In genomic region chr7:117686997-117687302, GRCm38 (mm10) we compare ENCODE assay signal across 27 mouse cellular contexts.
DNase-seq lines count a peak whose midpoint lies in the region; ATAC-seq and TF ChIP-seq lines count a peak whose summit lies in the region.
"Had no signal": no experiment of that assay in that cellular context is flagged by ENCODE, and none has a peak within 500 bp of the region (broad histone marks: within the 10 kb centered on the region; RNA-seq: fewer than 3 reads in every experiment).

No protein-coding gene starts in this region.

- H3K27ac ChIP-seq in forebrain, embryonic 11.5 days (ENCODE audit: low read depth, low read length) = peak overlapping the region; percentile 90
- no peak overlapping the region for H3K27ac ChIP-seq in forebrain, embryonic 16.5 days (ENCODE audit: low read length)
- H3K27ac ChIP-seq in hindbrain, embryonic 14.5 days = no peak overlapping the region
- no peak overlapping the region for H3K27ac ChIP-seq in hindbrain, postnatal 0 days
- H3K27ac ChIP-seq in embryonic facial prominence, embryonic 10.5 days (replicated peaks) = peak overlapping the region; percentile 37; the same call in 1 of the 2 replicates
- peak overlapping the region; percentile 71 for H3K27ac ChIP-seq in midbrain, embryonic 13.5 days
- H3K27ac ChIP-seq: embryonic facial prominence, embryonic 12.5 days; heart, adult 2 months; heart, embryonic 13.5 days; intestine, embryonic 15.5 days; layer of hippocampus, adult 2 months; left cerebral cortex, adult 2 months; limb, embryonic 12.5 days; liver, embryonic 15.5 days had no signal

- no peaks in the 10 kb centered on the region for H3K9me3 ChIP-seq in forebrain, embryonic 11.5 days (ENCODE audit: control insufficient read depth, low read length)
- H3K9me3 ChIP-seq in forebrain, embryonic 16.5 days (ENCODE audit: control insufficient read depth, low read length) = no peaks in the 10 kb centered on the region
- H3K9me3 ChIP-seq in hindbrain, embryonic 14.5 days (ENCODE audit: control insufficient read depth, low read length) = no peaks in the 10 kb centered on the region
- no peaks in the 10 kb centered on the region for H3K9me3 ChIP-seq in hindbrain, postnatal 0 days (ENCODE audit: low read length)
- H3K9me3 ChIP-seq in embryonic facial prominence, embryonic 10.5 days = no peaks in the 10 kb centered on the region
- no peaks in the 10 kb centered on the region for H3K9me3 ChIP-seq in midbrain, embryonic 13.5 days
- H3K9me3 ChIP-seq: embryonic facial prominence, embryonic 12.5 days; heart, embryonic 13.5 days; hindbrain, embryonic 15.5 days; intestine, embryonic 15.5 days; limb, embryonic 12.5 days; liver, embryonic 15.5 days had no signal

- H3K36me3 ChIP-seq in forebrain, embryonic 11.5 days (ENCODE audit: control insufficient read depth, insufficient read depth, low read length) = no peaks in the 10 kb centered on the region
- no peaks in the 10 kb centered on the region for H3K36me3 ChIP-seq in forebrain, embryonic 16.5 days (ENCODE audit: control insufficient read depth, insufficient read depth)
- H3K36me3 ChIP-seq in hindbrain, embryonic 14.5 days (replicated peaks; ENCODE audit: control insufficient read depth, insufficient read depth) = no peaks in the 10 kb centered on the region
- H3K36me3 ChIP-seq in hindbrain, postnatal 0 days (ENCODE audit: insufficient read depth, low read length) = no peaks in the 10 kb centered on the region
- no peaks in the 10 kb centered on the region for H3K36me3 ChIP-seq in embryonic facial prominence, embryonic 10.5 days (replicated peaks)
- no peaks in the 10 kb centered on the region for H3K36me3 ChIP-seq in midbrain, embryonic 13.5 days
- H3K36me3 ChIP-seq: embryonic facial prominence, embryonic 12.5 days; heart, embryonic 13.5 days; hindbrain, embryonic 15.5 days; intestine, embryonic 15.5 days; limb, embryonic 12.5 days; liver, embryonic 15.5 days had no signal

- H3K9ac ChIP-seq in forebrain, embryonic 11.5 days (ENCODE audit: low read length) = no peak overlapping the region
- no peak overlapping the region for H3K9ac ChIP-seq in forebrain, embryonic 16.5 days (replicated peaks; ENCODE audit: low read depth, low read length)
- no peak overlapping the region for H3K9ac ChIP-seq in hindbrain, embryonic 14.5 days
- H3K9ac ChIP-seq in hindbrain, postnatal 0 days (replicated peaks; ENCODE audit: low read length) = no peak overlapping the region
- H3K9ac ChIP-seq in midbrain, embryonic 13.5 days (replicated peaks) = no peak overlapping the region
- H3K9ac ChIP-seq: embryonic facial prominence, embryonic 12.5 days; heart, embryonic 13.5 days; hindbrain, embryonic 15.5 days; intestine, embryonic 15.5 days; limb, embryonic 12.5 days; liver, embryonic 15.5 days; lung, embryonic 14.5 days had no signal

- no peaks in the 10 kb centered on the region for H3K27me3 ChIP-seq in forebrain, embryonic 11.5 days (ENCODE audit: control insufficient read depth, insufficient read depth, low read length)
- H3K27me3 ChIP-seq in forebrain, embryonic 16.5 days (replicated peaks; ENCODE audit: control insufficient read depth, insufficient read depth, low read length) = no peaks in the 10 kb centered on the region
- H3K27me3 ChIP-seq in hindbrain, embryonic 14.5 days (ENCODE audit: control insufficient read depth, insufficient read depth, low read length) = no peaks in the 10 kb centered on the region
- H3K27me3 ChIP-seq in hindbrain, postnatal 0 days (ENCODE audit: insufficient read depth, low read length) = no peaks in the 10 kb centered on the region
- no peaks in the 10 kb centered on the region; the same call in 1 of the 2 replicates for H3K27me3 ChIP-seq in embryonic facial prominence, embryonic 10.5 days (replicated peaks; ENCODE audit: low read depth, poor library complexity, severe bottlenecking)
- H3K27me3 ChIP-seq in midbrain, embryonic 13.5 days = 0 out of 2 replicates have a peak, but pooled peaks cover 2% of the 10 kb centered on the region
- H3K27me3 ChIP-seq: embryonic facial prominence, embryonic 12.5 days; hindbrain, embryonic 15.5 days; intestine, embryonic 15.5 days; limb, embryonic 12.5 days; liver, embryonic 15.5 days had no signal

- H3K4me3 ChIP-seq in forebrain, embryonic 11.5 days (ENCODE audit: low read depth, low read length) = no peak overlapping the region
- no peak overlapping the region for H3K4me3 ChIP-seq in forebrain, embryonic 16.5 days (replicated peaks; ENCODE audit: low read length)
- no peak overlapping the region for H3K4me3 ChIP-seq in hindbrain, embryonic 14.5 days (replicated peaks; ENCODE audit: low read length)
- H3K4me3 ChIP-seq in hindbrain, postnatal 0 days (ENCODE audit: low read length) = no peak overlapping the region
- no peak overlapping the region for H3K4me3 ChIP-seq in embryonic facial prominence, embryonic 10.5 days
- no peak overlapping the region for H3K4me3 ChIP-seq in midbrain, embryonic 13.5 days (replicated peaks)
- H3K4me3 ChIP-seq: embryonic facial prominence, embryonic 12.5 days; heart, adult 2 months; heart, embryonic 13.5 days; hindbrain, embryonic 15.5 days; intestine, embryonic 15.5 days; layer of hippocampus, adult 2 months; left cerebral cortex, adult 2 months; limb, embryonic 12.5 days; liver, embryonic 15.5 days; myocyte had no signal

- 32% methylated on average over 3 of the region's 3 CpGs for WGBS in forebrain, embryonic 11.5 days
- 15% methylated on average over 3 of the region's 3 CpGs for WGBS in forebrain, embryonic 16.5 days
- WGBS in hindbrain, embryonic 14.5 days = 32% methylated on average over 3 of the region's 3 CpGs
- 32% methylated on average over 3 of the region's 3 CpGs for WGBS in hindbrain, postnatal 0 days
- WGBS in embryonic facial prominence, embryonic 10.5 days = 84% methylated on average over 3 of the region's 3 CpGs
- 30% methylated on average over 3 of the region's 3 CpGs for WGBS in midbrain, embryonic 13.5 days

- no peak overlapping the region for H3K4me2 ChIP-seq in forebrain, embryonic 11.5 days (ENCODE audit: low read depth, low read length, severe bottlenecking)
- H3K4me2 ChIP-seq in forebrain, embryonic 16.5 days (ENCODE audit: low read length) = no peak overlapping the region
- H3K4me2 ChIP-seq in hindbrain, embryonic 14.5 days (replicated peaks) = no peak overlapping the region
- no peak overlapping the region for H3K4me2 ChIP-seq in hindbrain, postnatal 0 days (ENCODE audit: low read depth, low read length)
- H3K4me2 ChIP-seq in midbrain, embryonic 13.5 days (replicated peaks) = no peak overlapping the region
- H3K4me2 ChIP-seq: embryonic facial prominence, embryonic 12.5 days; heart, embryonic 13.5 days; hindbrain, embryonic 15.5 days; intestine, embryonic 15.5 days; limb, embryonic 12.5 days; liver, embryonic 15.5 days; lung, embryonic 14.5 days had no signal

- H3K4me1 ChIP-seq in forebrain, embryonic 11.5 days (replicated peaks; ENCODE audit: control insufficient read depth, insufficient read depth, low read length) = peaks cover 9% of the 10 kb centered on the region; the same call in 1 of the 2 replicates
- peaks cover 9% of the 10 kb centered on the region for H3K4me1 ChIP-seq in forebrain, embryonic 16.5 days (replicated peaks; ENCODE audit: control insufficient read depth, insufficient read depth, low read length)
- peaks cover 12% of the 10 kb centered on the region for H3K4me1 ChIP-seq in hindbrain, embryonic 14.5 days (replicated peaks; ENCODE audit: control insufficient read depth, insufficient read depth, low read length)
- no peaks in the 10 kb centered on the region for H3K4me1 ChIP-seq in hindbrain, postnatal 0 days (ENCODE audit: insufficient read depth, low read length)
- peaks cover 15% of the 10 kb centered on the region for H3K4me1 ChIP-seq in embryonic facial prominence, embryonic 10.5 days
- peaks cover 21% of the 10 kb centered on the region for H3K4me1 ChIP-seq in midbrain, embryonic 13.5 days (replicated peaks)
- H3K4me1 ChIP-seq: embryonic facial prominence, embryonic 12.5 days; intestine, embryonic 15.5 days; limb, embryonic 12.5 days had no signal

- no peak for TF ChIP-seq CTCF in hindbrain, postnatal 0 days (IDR thresholded peaks at IDR 0.05; ENCODE audit: low read depth)

- ATAC-seq in forebrain, embryonic 11.5 days (replicated peaks; ENCODE audit: low FRiP score) = no peak
- no peak for ATAC-seq in forebrain, embryonic 16.5 days
- peak; percentile 27; the same call in 1 of the 2 replicates for ATAC-seq in hindbrain, embryonic 14.5 days (ENCODE audit: low FRiP score)
- ATAC-seq in hindbrain, postnatal 0 days = no peak
- peak; percentile 50; the same call in 1 of the 2 replicates for ATAC-seq in midbrain, embryonic 13.5 days
- ATAC-seq: intestine, embryonic 15.5 days had no signal

- no peak for DNase-seq in forebrain, embryonic 11.5 days (ENCODE audit: low spot score)
- DNase-seq in hindbrain, embryonic 14.5 days (ENCODE audit: low spot score) = no peak
- DNase-seq in hindbrain, postnatal 0 days (ENCODE audit: low spot score) = no peak
- no peak for DNase-seq in embryonic facial prominence, embryonic 10.5 days (ENCODE audit: low spot score)
- DNase-seq in retina, postnatal 1 day = no peak
- DNase-seq: adrenal gland, postnatal 14 days; cerebellum, adult 11 months; cerebellum, adult 9-10 months; cerebellum, postnatal 36 days; heart, adult 2 months; kidney, adult 2 months; kidney, postnatal 36 days; lung, postnatal 14 days; thymus, adult 2 months; thymus, postnatal 36 days had no signal

Comparison
In these comparisons a context has a peak if more than half of its experiments do, and no peak if none do; other contexts are left out.
1. ATAC-seq: peak in hindbrain, embryonic 14.5 days (single experiment) and midbrain, embryonic 13.5 days (single experiment); none in forebrain, embryonic 11.5 days (single experiment), forebrain, embryonic 16.5 days (single experiment) and hindbrain, postnatal 0 days (single experiment).
2. H3K27ac ChIP-seq: peak in forebrain, embryonic 11.5 days (single experiment), embryonic facial prominence, embryonic 10.5 days (single experiment) and midbrain, embryonic 13.5 days (single experiment); none in forebrain, embryonic 16.5 days (single experiment), hindbrain, embryonic 14.5 days (single experiment) and hindbrain, postnatal 0 days (single experiment).